Mouse (Mus musculus) kidney, postnatal 36 days (tissue): ENCODE measurements around the gene Pde8b.
"Not testable (repeated sequence)": the region's sequence is repeated elsewhere in the genome, so short reads cannot be mapped to it uniquely, and the experiment has no call there.

Experiments
- DNase-seq, 2 experiments: peaks; one replicate each; pipeline ENCODE4 v3.0.0; 2021 to 2022; ENCODE audit warnings: mixed read lengths in 2 of 2

Gene Pde8b

DNA sequence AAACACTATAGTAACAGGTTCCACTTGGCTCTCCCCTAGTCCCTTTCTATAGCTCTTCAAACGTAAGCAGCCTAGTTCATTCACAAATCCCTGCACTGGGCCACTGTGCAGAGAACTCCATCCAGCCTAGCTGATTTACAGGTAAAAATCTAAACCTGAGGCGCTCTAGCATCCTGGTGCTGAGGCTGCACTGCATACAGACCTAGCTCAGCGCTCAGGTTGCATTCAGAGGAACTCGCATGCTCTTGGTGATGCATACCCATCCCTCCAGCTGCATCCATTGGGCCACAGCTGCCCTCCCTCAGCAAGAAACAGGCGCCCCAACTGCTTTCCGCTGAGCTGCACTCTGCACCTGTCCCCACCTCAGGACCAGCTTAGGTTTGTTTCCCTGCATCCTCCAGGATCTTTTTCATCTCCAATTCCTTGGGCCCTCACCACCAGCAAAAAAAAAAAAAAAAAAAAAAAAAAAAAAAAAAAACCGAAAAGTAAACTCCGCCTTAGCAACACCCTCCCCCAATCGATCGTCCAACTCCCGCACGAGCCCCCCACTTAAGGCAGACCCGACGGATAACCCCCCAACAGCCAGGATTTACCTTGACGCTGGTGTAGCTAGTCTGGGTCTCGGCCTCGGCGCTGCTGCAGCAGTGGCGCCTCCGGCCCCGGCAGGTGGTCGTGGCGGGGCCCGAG is 28.1 kb downstream of the Pde8b start:
- DNase-seq = peak in 1 of 2 experiments; percentile 6

- DNase-seq = not testable (repeated sequence)
These were observed 34.4 kb downstream of the Pde8b start for GRCm38 (mm10) chr13:95215661-95216170.

DNA sequence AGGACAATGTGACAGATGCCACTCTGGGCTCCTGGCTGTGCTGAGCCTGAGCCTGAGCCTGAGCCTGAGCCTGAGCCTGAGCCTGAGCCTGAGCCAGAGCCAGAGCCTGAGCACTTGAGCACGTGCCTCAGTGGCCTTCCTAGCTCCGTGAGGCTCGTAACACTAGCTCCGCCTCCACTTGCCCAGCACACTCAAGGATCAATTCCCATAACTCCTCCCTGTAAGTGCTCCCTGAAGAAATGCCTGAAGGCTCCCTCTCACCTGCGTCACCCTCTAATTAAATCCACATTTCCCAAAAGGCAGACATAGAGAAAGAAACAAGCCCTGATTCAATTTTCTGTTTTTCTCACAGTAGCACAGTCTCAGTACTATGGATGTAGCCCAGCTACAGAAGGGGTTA is 37.8 kb downstream of the Pde8b start:
- no peak for DNase-seq

GRCm38 (mm10) chr13:95207301-95207700 is 42.8 kb downstream of the Pde8b start:
- not testable (repeated sequence) for DNase-seq

DNA sequence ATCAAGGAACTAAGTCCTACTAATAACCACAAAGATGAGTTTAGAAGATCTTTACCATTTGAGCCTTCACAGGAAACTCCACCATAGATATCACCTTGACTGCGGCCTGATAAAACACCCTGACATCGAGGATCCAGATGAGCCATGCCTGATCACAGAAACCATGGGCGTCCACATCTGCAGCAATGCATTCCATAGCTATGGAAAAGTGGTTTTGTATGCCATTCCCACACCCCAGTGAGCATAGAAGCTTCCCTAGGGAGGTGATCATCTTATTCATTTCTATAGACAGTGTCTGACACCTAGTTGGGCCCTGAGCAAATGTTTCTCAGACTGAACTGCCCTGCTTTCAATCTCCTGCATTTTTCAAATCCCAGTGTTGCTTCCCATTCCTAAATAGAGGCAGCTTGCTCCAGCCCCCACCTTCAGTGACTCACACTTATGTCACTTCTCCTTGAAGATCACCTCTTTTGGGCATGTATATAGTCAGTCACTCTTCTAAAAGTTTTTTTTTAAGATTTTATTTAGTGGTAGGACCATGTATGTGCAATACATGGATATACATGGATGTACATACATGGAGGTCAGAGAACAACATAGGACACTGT is 47.9 kb downstream of the Pde8b start:
- DNase-seq = no peak

GRCm38 (mm10) chr13:95200817-95201216 is 49.3 kb downstream of the Pde8b start:
- no peak for DNase-seq

- no peak for DNase-seq
These were observed 50.1 kb downstream of the Pde8b start for GRCm38 (mm10) chr13:95200036-95200435.

DNA sequence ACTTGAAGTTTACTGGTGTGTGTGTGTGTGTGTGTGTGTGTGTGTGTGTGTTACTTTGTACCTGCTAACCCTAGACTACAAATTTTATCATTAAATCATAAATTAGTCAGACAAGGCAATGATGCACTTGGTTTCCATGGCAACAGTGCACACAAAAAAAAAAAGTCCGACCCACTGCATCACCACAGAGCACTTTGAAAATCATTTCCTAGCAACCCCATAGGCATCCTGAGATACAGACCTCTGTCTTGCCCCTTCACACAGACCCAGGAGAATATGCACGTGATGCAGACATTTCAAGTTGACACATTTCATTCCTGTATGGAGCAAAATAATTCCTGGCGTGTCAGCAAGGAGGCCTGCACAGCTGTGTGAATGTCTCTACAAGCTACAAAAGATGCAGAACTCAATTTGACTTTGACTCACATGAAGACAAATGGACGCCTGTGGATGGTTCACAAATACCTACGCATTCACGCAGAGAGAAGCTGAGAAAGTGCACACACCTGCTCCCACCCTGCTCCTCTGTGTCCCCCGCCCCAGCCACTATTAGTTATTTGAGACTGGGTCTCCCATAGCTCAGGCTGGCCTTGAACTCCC is 53.9 kb downstream of the Pde8b start:
- no peak for DNase-seq

GRCm38 (mm10) chr13:95191951-95192350 is 58.2 kb downstream of the Pde8b start:
- no peak for DNase-seq

- DNase-seq = no peak
These were observed 61.0 kb downstream of the Pde8b start for GRCm38 (mm10) chr13:95189111-95189510.

DNA sequence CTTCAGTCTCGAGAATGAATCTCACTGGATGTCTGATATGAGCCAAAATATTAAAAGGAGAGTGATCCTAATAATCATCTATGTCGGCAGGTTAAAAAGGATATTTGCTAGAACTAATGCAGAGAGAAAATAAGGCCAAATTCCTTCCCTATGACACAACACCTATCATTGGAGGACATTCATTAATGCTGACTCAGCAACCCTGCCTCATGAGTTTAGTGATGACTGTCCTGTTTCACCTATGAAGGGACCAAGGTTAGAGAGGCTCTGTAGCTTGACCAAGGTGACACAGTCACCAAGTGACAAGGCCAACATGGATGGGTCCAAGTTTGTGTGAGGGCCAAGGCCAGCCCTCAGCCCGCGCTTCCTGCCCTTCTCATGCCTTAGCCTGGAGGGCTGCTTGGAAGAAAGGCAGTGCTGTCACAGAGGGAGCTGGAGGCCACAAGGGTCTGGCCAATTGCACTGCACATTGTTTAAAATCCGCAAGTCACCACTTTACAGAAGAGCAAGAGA is 62.9 kb downstream of the Pde8b start:
- no peak for DNase-seq

- no peak for DNase-seq
These were observed 63.4 kb downstream of the Pde8b start for GRCm38 (mm10) chr13:95186741-95187035.

DNA sequence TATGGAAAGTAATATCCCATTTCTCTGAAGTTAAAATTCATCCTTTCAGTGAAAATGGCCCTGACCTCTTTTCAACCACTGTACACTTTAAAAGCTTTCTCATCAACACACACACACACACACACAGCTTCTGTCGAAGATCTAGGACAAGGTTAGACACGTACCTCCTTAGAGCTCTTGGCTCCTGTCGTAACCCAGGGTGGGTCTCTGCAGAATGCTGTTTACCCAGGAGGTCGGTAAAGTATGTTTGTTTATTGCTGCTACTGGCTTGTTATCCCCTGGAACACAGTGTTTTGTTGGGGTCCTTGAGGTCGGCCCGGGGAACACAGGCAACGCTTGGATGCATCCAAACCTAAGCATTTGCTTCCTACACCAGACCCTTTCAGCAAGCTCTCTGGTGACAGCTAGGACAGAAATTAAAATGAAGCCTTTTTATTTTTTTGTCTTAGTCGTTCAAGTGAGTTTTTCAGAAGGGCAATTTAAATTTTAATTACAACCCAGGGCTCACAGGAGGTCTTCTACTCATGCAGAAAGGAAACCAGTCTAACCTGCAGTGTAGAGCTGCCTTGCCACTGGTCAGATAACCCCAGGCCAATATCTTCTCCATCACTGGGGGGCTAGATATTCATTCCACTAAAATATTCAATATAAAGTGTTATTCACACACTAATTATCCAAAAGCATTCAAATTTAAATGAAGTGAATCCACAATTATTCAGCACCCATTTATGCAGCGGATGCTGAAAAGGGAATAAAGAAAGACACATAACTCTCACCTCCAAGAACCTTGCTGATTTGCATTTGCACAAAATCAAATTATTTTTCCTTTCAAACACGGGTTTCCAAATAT is 64.0 kb downstream of the Pde8b start:
- no peak for DNase-seq

DNA sequence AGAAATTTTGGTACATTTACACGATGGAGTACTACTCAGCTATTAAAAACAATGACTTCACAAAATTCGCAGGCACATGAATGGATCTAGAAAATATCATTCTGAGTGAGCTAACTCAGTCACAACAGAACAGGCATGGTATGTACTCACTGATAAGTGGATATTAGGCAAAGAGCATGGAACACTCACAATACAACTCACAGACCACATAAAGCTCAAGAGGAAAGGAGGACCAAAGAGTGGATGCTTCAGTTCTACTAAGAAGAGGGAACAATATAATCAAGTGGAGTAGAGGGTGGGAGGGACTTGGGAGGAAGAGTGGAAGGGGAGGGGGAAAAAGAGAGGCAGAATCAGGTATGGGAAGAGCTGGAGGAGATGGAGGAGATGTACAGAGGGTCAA is 66.5 kb downstream of the Pde8b start:
- DNase-seq = no peak

GRCm38 (mm10) chr13:95180208-95180607 is 69.9 kb downstream of the Pde8b start:
- no peak for DNase-seq

DNA sequence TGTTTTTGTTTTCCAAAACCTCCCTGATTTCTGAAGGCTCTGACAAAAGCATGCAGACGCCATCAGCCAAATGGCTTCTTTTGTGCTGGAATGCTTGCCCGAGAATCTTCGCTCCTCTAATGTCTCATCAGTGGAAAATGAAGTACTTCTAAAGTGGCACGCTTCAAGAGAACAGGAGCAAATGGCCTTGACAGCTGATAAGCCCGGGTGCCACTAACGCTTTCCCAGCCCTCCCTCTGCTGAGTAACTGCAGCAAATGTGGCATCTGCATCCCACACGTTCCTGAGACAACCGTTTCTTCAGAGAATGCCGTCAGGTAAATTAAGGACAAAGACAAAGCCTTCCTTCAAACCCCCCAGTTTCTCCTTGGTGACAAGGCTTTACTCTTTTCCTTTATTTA is 72.8 kb downstream of the Pde8b start:
- no peak for DNase-seq

- DNase-seq = no peak
These were observed 73.7 kb downstream of the Pde8b start for GRCm38 (mm10) chr13:95176399-95176798.

DNA sequence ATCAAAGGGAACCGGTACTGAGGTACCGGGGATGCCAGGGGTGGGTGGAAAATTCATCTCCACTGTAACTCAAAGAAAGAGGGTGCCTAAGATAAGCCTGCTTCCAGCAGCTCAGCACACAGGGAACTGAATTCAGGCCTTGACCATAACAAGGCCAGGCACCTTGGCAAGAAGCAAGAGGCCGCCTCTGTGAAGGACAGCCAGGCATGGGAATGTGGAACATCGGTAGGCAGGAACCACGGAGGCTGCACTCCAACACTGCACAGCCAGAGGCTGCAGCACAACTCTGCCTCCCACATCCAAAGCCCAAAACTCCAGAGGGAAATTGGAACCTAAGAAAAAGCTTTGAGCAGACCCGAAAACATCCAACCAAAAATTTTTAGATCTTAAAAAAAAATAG is 75.9 kb downstream of the Pde8b start:
- no peak for DNase-seq

DNA sequence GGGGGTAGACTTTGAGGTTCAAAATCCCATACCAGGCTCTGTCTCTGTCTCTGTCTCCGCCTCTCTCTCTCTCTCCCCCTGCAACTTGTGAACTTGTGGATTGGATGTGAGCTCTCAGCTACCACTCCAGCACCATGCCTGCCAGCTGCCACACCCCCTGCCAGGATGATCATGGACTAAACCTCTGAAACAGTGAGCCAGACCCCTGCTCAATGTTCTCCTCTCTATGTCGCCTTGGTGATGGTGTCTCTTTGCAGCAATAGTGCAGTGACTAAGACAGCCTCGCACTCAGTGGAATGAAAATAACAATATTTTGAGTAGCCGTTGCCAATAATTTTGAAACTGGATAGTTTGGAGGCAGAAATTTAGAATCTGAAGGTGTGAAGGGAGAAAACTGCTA is 77.8 kb downstream of the Pde8b start:
- DNase-seq = no peak

DNA sequence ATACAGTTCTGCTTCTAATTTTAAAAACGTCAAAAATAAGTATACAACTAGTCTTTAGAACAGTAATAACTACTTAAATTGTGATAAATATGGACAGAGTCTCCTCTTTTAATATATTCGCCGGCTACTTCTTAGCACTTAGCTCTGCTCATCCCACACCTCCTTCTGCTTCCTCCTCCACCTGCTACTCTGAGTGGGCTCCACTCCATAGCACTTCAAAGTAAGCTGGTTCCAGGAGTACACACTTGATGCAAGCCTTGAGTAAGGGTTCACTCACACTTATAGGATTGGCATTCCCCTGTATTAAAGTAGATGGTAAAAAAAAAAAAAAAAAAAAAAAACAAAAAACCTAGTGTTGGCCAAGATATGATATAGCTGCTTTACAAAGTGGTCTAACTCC is 89.9 kb downstream of the Pde8b start:
- no peak for DNase-seq

DNA sequence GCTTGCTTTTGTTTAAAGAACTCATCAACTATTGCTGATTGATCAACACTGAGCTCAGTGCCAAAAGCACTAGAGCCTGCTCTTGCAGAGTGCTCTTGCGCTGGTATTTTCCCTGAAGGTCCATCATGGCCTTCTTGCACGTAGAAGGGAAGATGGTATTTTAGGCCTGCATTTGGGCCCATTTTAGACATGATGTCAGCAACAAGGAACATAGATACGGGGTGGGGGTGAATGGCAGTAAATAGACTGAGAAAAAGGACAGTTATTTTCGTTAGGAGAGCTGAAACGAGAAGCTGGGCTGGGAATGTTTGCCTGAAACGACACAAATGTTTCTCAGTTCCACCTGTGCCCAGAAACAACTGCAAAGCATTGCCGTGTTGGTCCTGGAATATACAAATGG is 91.2 kb downstream of the Pde8b start:
- DNase-seq = no peak

- DNase-seq = peak in 1 of 2 experiments; percentile 10
These were observed 105.4 kb downstream of the Pde8b start for GRCm38 (mm10) chr13:95144746-95145145.

GRCm38 (mm10) chr13:95140460-95141079 is 109.6 kb downstream of the Pde8b start:
- no peak for DNase-seq
